Mouse (Mus musculus) MEL (cell line): ENCODE measurements at regions not wholly inside any gene's neighbourhood (a gene's known extent, or its start where the extent isn't known, plus 50 kb on each side); places are given as distances from the start of the nearest gene placed in this dataset.
A peak's percentile ranks its signal among the peaks of the same experiment; 100 is the strongest.

Source experiments
- DNase-seq: peaks from one replicate; pipeline ENCODE4 v3.0.0; 2011; ENCODE audit warnings: low read depth, low spot score
- H3K27ac ChIP-seq: 2 replicates; pipeline ENCODE4 v1.5.1; 2012; ENCODE audit warnings: low read depth, mild to moderate bottlenecking, control low read depth, low read length, moderate library complexity; ENCODE audit not compliant: control insufficient read depth
- H3K27me3 ChIP-seq, 2 experiments: fragments of 150-350 bp in 1 of 2; sonication (generic) in 1 of 2; 2 replicates each; pipeline ENCODE4 v1.6.1; 2012; ENCODE audit warnings: low read length in 2 of 2, mild to moderate bottlenecking in 2 of 2, improper control_type of control experiment in 1 of 2, moderate library complexity in 1 of 2; ENCODE audit not compliant: insufficient read depth in 2 of 2, control insufficient read depth in 1 of 2
- H3K36me3 ChIP-seq, 2 experiments: 2 replicates each; pipeline ENCODE4 v1.6.1; 2012 to 2014; ENCODE audit warnings: low read length in 2 of 2, improper control_type of control experiment in 1 of 2, inconsistent platforms in 1 of 2, mild to moderate bottlenecking in 1 of 2; ENCODE audit not compliant: insufficient read depth in 2 of 2, control insufficient read depth in 1 of 2
- H3K4me1 ChIP-seq, 2 experiments: fragments of 150-350 bp in 1 of 2; sonication (generic) in 1 of 2; 2 replicates each; pipeline ENCODE4 v1.6.1; 2012; ENCODE audit warnings: low read length in 2 of 2, improper control_type of control experiment in 1 of 2, mild to moderate bottlenecking in 1 of 2; ENCODE audit not compliant: insufficient read depth in 2 of 2, control insufficient read depth in 1 of 2
- H3K4me3 ChIP-seq, 2 experiments: fragments of 150-350 bp in 1 of 2; sonication (generic) in 1 of 2; 2 replicates each; pipeline ENCODE4 v1.5.1; 2012; ENCODE audit warnings: low read depth in 2 of 2, low read length in 2 of 2, mild to moderate bottlenecking in 2 of 2, moderate library complexity in 2 of 2, control low read depth in 1 of 2, improper control_type of control experiment in 1 of 2; ENCODE audit not compliant: control insufficient read depth in 1 of 2, insufficient read depth in 1 of 2
- H3K79me2 ChIP-seq: 2 replicates; pipeline ENCODE4 v1.6.1; 2012; ENCODE audit warnings: mild to moderate bottlenecking, low read length, moderate library complexity; ENCODE audit not compliant: control insufficient read depth, poor library complexity, insufficient read depth
- H3K9ac ChIP-seq: 2 replicates; pipeline ENCODE4 v1.6.1; 2012; ENCODE audit warnings: low read depth, mild to moderate bottlenecking, control low read depth, low read length, moderate library complexity; ENCODE audit not compliant: control insufficient read depth, poor library complexity, severe bottlenecking
- H3K9me3 ChIP-seq: fragments of 150-350 bp; sonication (generic); replicated peaks from 2 replicates; pipeline ENCODE4 v1.6.1; 2012; ENCODE audit warnings: mild to moderate bottlenecking, low read length, improper control_type of control experiment, moderate library complexity; ENCODE audit not compliant: insufficient read depth
- CHD1 ChIP-seq: IDR thresholded peaks from 2 replicates; pipeline ENCODE4 v1.6.1; 2012; ENCODE audit warnings: low read depth, mild to moderate bottlenecking, inconsistent platforms, low read length, improper control_type of control experiment
- CTCF ChIP-seq, 3 experiments: IDR thresholded peaks in 2 of 3; conservative IDR thresholded peaks in 1 of 3; 2 replicates each; pipeline ENCODE4 v1.5.1; 2011 to 2012; ENCODE audit warnings: low read length in 3 of 3, low read depth in 2 of 3, mild to moderate bottlenecking in 2 of 3, improper control_type of control experiment in 1 of 3, inconsistent platforms in 1 of 3, mixed read lengths in 1 of 3, moderate library complexity in 1 of 3; ENCODE audit not compliant: control insufficient read depth in 1 of 3, insufficient read depth in 1 of 3, poor library complexity in 1 of 3, severe bottlenecking in 1 of 3
- MAZ ChIP-seq: IDR thresholded peaks from 2 replicates; pipeline ENCODE4 v1.6.1; 2012; ENCODE audit warnings: low read depth, mild to moderate bottlenecking, inconsistent platforms, low read length, improper control_type of control experiment
- NELFE ChIP-seq: IDR thresholded peaks from 2 replicates; pipeline ENCODE4 v1.6.1; 2011; ENCODE audit warnings: low read depth, low read length, improper control_type of control experiment
- RAD21 ChIP-seq: IDR thresholded peaks from 2 replicates; pipeline ENCODE4 v1.6.1; 2011; ENCODE audit warnings: mild to moderate bottlenecking, low read depth, low read length, improper control_type of control experiment
- SMC3 ChIP-seq: IDR thresholded peaks from 2 replicates; pipeline ENCODE4 v1.6.1; 2011; ENCODE audit warnings: low read depth, low read length, improper control_type of control experiment
- ZC3H11A ChIP-seq: IDR thresholded peaks from 2 replicates; pipeline ENCODE4 v1.6.1; 2012; ENCODE audit warnings: low read depth, mild to moderate bottlenecking, inconsistent platforms, low read length, improper control_type of control experiment

- peak; percentile 8 for DNase-seq
- Histone ChIP-seq H3K4me1 (no peaks in the 10 kb centered on the region), H3K9me3 (no peaks in the 10 kb centered on the region), H3K36me3 (no peaks in the 10 kb centered on the region), H3K27me3 (no peaks in the 10 kb centered on the region)
- TF ChIP-seq RAD21 = peak; percentile 36
- TF ChIP-seq MAZ = no peak
- peak; percentile 26 for TF ChIP-seq SMC3
- no peak for TF ChIP-seq CHD1
- 0 out of 2 replicates have a peak, but pooled peaks have one; percentile 20 for TF ChIP-seq ZC3H11A
- no peak for TF ChIP-seq NELFE
- TF ChIP-seq CTCF (IDR thresholded peaks at IDR 0.05 in 2 of 3, conservative IDR thresholded peaks at IDR 0.05 in 1 of 3; ENCODE audit: control insufficient read depth in 1 of 3, insufficient read depth in 1 of 3, low read depth in 2 of 3, low read length in 3 of 3, poor library complexity in 1 of 3, severe bottlenecking in 1 of 3) = peak in 1 of 3 experiments; percentile 41; a peak in 2 of 6 replicates
- TF ChIP-seq, all 39 proteins: peak for 4
- Histone ChIP-seq H3K27ac (no peak overlapping the region), H3K4me3 (no peak overlapping the region), H3K79me2 (no peaks in the 10 kb centered on the region), H3K9ac (no peak overlapping the region)
Observed at GRCm38 (mm10) chr5:62939050-62939449, 125.4 kb downstream of the Dthd1 start.
